Mouse (Mus musculus) hematopoietic stem cell, adult 5-6 weeks (primary cell): ENCODE results near the gene Sestd1. TPM values are rescaled to one million over a fixed set of nuclear protein-coding genes. Genes with fewer than 3 reads are reported as not detected.
A peak's percentile ranks its signal among the peaks of the same experiment; 100 is the strongest.

ENCODE experiments used
- ATAC-seq, 2 experiments: fragments of 125-278 bp in 1 of 2; replicated peaks in 1 of 2; 2 replicates each; pipeline ENCODE4 v1.8.0; 2016 to 2017; ENCODE audit warnings: inconsistent platforms in 2 of 2, mild to moderate bottlenecking in 2 of 2, moderate number of reproducible peaks in 2 of 2, low read depth in 1 of 2, moderate TSS enrichment in 1 of 2; ENCODE audit not compliant: low FRiP score in 2 of 2, poor library complexity in 2 of 2, severe bottlenecking in 2 of 2, insufficient read depth in 1 of 2, low TSS enrichment in 1 of 2
- total RNA-seq: library from RNA; stranded (forward); fragments of 172-1452, 232-1000 nt; gene quantifications from 2 replicates; pipeline ENCODE4 v1.2.3, GENCODE M21; 2017

The Sestd1 gene
- total RNA-seq, 1 experiment from 2014 or later, result 29.4 TPM

DNA sequence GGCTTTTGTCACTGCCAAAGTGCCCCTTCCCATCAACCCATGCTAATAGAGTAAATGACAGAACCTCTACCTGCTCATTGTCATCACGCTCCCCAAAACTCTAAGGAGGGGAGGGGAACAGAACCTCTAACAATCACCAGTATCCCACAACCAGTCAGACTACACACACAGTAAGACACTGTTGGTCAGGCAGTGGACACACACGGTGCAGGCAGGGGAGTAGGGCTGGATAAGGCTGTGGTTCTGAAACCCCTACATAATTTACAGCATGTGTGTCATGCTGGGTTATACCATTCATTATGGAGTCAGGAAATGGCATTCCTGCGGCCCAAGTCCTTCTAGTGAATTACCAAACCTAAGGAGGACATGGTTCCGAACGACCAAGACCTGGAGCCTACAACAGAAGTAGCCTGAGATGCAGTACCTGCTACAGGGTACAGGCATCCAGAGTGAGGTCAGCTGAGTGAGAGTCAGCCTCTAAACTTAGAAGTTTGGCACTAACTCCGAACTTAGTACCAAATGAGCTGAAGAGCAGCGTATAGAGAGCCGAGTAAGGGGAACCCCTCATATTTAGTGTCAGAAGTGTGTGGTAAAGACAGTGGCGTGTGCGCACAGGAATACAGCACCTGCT lies 33.1 kb downstream of the Sestd1 start:
- no peak for ATAC-seq

DNA sequence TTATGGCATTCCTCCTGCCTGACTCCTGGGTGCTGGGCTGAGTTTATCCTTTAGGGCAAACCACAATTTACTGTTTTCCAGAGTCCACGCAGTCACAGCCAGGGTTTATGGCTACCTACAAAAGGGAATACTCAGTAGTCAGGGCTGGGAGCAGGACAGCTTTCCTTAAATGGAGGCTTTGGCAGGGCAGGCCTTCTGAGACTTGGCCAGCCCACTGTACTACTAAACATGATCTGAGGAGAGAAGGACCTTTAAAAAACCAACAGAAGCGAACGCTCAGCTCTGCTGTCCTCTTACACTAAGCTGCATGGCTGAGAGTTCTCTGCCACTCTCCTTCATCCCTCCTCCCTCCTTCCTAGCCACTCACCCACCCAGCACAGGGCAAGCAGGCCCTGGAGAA lies 34.6 kb downstream of the Sestd1 start:
- ATAC-seq, result no peak

DNA sequence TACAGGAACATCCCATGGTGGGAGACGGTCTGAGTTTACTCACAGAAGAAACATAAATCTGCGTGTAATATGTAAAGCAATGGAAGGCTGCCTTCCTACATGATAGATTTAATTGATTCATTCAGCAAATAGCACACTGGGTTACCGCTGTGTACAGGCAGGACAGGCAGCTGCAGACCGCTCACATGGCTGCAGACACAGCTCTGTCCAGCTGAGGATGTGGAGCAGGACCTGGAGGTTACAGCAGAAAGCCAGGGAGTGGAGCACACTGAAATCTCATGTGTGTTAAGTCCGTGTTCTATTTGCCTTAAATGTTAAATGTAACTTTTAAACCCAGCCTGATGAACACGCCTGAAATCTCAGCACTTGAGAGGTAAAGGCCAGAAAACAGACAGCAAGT lies 38.1 kb downstream of the Sestd1 start:
- ATAC-seq, result no peak

- no peak; a peak in 1 of 4 replicates for ATAC-seq
These were observed 41.8 kb downstream of the Sestd1 start for GRCm38 (mm10) chr2:77238607-77239006.

DNA sequence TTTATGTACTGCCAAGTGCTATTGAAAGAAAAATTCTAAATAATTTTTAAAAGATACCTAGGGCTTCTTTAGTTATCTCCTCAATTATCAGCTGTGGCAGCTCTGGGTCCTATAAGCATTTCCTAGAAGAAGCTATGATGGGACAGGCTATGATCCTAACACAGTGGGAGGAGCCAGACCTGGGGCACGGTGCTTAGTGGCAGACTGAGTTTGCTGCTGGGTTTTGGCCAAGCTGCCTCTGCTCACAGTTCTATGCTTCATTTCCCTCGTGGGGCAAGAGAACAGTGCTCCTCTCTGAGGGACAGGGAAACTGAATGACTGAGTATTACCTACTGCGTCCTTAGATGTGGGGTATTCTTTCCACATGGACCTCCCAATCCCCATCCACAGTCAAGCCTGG lies 42.3 kb downstream of the Sestd1 start:
- ATAC-seq, result peak in 1 of 2 experiments; percentile 29; a peak in 1 of 4 replicates

GRCm38 (mm10) chr2:77236860-77237259 lies 43.5 kb downstream of the Sestd1 start:
- ATAC-seq, result no peak

DNA sequence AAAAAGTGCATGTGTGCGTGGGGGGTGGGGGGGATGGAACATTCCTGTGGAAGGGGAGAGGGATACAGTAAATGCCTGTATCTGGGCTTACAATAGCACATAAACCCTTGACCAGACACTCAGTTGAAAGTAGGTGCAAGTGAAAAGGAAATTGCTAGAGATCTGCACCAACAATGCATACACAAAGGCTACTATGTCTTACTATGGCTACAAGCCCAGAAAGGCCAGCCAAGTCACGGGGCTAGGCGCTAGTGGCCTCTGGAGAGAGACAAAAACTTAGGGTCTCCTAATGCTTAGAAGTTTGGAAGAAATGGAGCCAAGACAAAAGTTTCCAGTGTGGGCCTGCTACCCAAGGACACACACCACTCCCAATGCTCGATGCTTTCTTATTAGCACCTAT lies 44.5 kb downstream of the Sestd1 start:
- no peak for ATAC-seq

DNA sequence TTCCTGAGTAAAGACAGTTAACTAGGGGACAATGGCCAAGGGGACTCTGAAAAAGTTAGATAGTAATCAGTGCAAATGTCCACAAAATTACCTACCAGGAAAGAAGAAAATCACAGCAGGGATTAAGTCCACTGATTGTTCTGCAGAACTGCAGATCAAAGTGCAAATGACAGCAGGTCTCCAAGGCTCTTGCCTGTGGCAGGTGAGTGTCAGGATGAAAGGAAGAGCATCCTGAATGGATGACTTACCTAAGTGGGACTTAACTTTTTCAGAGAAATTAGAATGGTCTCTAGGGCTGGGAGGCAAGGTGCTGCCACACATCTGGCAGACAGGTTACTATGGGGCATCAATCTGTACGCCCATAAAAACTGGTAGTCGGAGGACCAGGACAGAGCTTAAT lies 47.8 kb downstream of the Sestd1 start:
- no peak for ATAC-seq

DNA sequence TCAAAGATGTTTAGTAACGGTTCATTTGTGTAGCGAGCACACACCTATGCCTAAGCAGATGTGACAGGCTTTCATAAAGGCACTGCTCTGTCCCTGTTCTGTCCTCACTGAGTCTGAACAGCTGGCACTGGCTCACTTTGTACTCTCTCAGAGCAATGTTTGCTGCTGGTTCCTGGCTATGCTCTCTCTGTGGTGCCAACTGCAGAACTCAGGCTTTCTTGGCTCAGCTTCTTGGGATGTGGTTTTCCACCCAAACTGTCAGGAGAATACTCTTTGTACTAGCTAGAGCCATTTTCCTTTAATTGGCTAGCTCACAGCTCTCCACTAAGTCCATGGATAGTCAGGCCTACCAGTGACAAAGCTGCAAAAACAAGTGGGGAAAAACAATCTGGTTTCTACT lies 59.4 kb downstream of the Sestd1 start:
- ATAC-seq, result no peak

DNA sequence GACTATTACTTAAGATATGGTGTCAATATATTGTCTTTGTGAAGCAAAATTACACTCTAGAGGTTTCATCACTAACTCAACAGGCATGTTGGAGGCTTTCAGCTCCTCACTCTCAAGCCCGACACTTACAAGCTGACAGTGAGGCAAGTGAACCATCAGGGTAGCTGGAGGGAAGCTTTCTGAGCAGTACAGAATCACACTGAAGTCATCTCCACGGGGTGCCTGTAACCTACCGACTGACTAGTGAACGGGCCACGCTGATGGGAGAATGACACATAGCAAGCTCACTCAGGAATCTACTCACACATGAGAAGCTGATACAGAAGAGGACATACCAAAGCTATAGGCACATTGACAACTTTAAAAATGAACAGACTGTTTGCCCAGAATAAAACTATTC lies 67.5 kb downstream of the Sestd1 start:
- ATAC-seq, result no peak

- no peak for ATAC-seq
These were observed 73.4 kb downstream of the Sestd1 start for GRCm38 (mm10) chr2:77206951-77207350.

- ATAC-seq, result 0 out of 4 replicates have a peak, but pooled peaks of 1 of the 2 experiments have one; percentile 22
These were observed 76.5 kb downstream of the Sestd1 start for GRCm38 (mm10) chr2:77203916-77204315.

DNA sequence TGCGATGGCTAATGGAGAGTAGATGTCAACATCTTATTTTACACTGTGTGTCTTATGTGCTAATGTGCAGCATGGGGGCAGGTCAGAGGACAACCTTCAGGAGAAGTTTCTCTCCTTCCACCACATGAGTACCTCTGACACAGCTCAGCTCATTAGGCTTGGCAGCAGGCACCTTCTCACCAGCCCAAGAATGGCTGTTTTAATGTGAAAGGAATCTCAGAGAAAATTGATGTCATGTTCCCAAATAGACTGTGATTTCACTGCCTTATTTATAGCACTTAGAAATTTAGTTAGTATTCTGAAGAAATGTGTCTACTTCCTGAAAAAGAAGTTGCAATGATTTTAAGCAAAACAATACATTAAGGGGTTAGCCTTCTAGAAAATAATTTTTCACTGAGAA lies 78.5 kb downstream of the Sestd1 start:
- no peak for ATAC-seq

GRCm38 (mm10) chr2:77200958-77201614 lies 79.3 kb downstream of the Sestd1 start:
- 0 out of 4 replicates have a peak, but pooled peaks of 1 of the 2 experiments have one; percentile 29 for ATAC-seq

DNA sequence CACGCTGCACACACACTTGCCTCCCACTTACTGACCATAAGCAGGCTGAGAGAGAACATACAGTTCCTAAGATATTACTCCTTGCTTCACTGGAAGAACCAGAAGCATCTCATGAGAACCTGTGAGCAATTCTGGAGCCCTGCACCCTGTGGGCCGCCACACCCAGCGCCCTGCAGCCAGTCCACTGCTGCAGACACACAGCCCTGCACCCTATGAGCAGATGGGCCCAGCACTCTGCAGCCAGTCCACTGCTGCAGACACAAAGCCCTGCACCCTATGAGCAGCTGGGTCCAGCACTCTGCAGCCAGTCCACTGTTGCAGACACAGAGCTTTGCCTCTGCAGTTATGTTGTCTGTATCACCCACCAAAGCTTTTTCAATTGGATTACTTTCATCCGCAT lies 80.0 kb downstream of the Sestd1 start:
- ATAC-seq, result no peak

GRCm38 (mm10) chr2:77198246-77198645 lies 82.1 kb downstream of the Sestd1 start:
- ATAC-seq, result no peak

DNA sequence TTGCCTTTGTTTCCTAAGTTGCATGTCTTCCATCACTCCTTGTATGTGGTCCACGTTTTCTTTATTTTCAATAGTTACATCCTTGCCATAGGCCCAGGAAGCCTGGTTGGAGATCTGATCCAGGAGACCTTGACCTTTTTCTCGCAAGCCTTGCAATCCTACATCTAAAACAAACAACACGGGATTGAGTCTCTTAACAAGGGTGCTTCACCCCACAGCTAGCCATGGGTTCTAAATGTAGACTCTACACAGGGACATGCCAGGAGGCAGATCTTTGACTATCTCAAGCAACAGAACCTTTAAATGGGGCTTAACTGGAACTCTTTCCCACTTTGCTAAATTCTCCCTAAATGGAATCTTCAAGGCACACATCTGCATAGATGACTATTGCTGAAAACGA lies 83.6 kb downstream of the Sestd1 start:
- ATAC-seq, result no peak

GRCm38 (mm10) chr2:77195056-77195455 lies 85.3 kb downstream of the Sestd1 start:
- no peak for ATAC-seq

GRCm38 (mm10) chr2:77191811-77192210 lies 88.6 kb downstream of the Sestd1 start:
- ATAC-seq, result no peak
